Mouse (Mus musculus): ENCODE measurements around the gene Foxj2.

Foxj2 gene

DNA sequence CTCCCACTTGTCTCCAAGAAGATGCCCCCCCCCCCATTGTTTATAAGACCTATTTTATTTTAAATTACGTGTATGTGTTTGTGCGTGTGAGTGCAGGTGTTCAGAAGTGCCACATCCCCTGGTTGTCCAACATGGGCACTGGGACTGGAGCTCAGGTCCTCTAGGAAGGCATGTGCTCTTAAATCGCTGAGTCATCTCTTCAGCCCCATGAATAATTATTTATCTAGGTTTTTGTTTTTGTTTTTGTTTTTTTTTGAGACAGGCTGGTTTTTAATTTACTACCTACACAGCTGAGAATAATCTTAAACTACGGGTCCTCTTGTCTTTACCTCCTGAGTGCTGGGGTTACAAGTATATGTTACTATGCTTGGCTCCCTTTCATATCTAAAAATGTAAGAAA, 6.1 kb upstream of the Foxj2 start:
- DNase-seq: no peak

DNA sequence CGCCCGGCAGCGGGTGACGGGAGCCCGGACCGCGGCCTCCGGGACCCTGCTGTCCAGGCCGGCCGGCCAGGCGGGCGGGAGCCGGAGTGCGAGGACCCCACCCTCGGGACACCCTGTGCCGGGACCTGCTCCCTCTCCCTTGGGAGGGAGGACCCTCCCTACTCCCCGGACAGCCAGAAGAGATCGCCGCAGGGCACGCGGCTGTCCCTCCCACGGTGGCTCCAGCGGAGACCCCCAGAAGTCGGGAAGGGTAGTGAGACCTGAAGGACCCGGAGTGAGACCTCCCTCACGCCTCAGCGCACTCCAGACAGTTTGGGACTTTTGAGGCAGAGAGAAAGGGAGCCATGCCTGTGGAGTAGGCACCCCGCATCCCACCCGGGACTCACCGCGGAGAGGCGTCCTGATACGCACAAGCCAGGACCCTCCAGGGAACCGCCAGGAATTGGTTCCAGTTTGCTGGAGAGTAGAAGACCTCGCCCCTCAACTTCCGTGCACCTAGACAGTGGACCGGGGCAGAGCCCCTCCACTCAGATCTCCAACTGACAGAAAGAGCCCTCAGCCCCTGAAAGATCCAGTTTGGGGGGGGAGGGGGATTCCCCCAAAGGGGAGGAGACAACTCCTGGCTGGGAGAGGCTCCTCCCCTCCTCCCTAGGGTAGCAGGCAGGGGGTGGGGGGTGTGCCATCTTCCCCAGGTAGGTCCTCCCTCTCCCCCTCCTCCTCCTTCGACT, 521 bp downstream of the Foxj2 start:
- peak; percentile 70 for DNase-seq

DNA sequence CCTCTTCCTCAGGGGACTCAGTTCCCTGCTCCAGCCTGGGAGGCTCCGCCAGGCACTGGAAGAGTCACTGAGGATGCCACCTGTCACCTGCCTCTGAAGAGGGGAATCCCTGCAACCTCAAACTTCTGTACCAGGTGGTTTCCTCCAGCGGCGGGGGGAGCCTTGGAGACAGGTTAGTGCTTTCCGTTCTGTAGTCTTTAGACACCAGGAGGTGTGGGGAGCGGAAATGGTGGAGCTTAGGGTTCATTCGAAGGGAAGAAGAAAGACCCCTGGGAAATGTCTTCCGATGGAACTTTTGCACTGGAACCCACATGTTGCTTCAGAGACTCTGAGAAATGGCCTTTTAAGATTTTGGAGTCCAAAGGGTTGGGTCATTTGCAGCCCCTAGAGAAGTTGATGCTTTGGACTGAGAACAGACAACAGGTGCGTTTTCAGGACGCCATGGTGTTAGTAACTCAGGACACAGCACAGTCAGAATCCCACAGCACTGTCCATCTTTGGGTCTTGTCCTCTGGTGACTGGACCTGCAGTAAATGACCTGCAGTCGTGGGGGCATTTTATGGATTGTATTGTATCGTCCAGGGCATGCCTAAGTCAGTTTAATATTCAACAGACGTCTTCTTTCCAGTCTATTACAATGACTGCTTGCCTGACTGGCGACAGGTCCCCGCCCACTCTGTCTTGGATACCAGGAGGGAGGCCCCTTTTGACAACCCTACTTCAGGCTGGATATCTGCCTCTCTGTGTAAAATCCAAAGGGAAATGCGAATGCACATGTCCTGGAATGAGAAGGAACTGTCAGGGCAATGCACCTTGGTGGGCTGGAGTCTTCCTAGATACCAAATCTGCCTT, 1.3 kb downstream of the Foxj2 start:
- no peak for DNase-seq

DNA sequence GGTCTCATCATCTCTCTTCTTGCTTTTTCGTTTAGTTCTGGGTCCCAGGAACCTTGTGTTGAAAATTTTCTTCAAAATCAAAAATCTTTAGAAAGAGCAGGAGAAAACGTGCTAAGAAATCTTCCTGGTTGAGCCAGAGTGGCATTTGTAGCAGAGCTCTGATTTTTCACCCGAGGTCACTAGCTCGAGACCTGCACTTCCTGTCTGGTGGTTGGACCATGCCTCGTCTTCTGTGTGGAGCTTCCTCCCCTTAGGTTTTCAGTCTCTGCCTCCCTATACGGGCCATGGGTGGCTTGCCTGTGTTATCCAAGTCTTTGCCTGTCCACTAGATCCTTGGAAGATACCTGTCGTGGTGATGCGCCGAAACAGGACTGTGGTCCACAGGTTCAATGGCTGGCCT, 2.1 kb downstream of the Foxj2 start:
- DNase-seq: no peak

DNA sequence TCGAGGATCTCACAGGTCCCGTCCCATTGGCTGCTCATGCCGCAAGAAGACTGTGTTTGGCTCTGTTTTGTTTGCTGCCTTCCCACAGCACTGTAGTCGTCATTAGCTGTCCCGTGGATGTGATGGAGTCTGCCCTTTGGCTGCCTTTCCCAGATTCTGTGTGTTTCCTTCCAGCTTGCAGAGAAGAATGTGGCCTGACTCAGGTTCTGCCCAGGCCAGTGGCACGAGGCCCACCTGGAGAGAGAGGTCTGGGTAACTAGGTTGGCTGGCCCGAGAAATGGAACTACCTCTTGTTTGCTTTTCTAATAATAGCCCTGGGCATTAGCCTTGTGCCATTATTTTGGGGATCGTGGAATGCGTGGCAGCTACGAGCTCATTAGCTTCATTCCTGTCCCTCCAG, 4.4 kb downstream of the Foxj2 start:
- DNase-seq: peak; percentile 67

DNA sequence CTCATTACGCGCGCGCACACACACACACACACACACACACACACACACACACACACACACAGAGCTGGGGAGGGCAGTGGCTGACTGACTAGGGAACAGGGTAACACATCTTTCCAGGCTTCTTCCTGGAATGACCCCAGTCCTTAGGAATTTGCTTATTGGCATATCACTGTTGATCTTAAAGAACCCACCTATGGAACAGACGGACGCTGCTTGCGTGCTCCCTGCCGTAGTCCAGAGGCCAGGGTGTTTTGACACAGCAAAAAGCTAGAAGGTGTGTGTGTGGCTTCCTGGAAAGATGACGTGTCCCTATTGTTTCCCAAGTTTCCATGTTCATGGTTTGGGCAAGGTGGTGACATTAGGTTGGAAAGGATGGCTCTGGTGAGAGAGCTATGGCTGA, 5.5 kb downstream of the Foxj2 start:
- DNase-seq: no peak

DNA sequence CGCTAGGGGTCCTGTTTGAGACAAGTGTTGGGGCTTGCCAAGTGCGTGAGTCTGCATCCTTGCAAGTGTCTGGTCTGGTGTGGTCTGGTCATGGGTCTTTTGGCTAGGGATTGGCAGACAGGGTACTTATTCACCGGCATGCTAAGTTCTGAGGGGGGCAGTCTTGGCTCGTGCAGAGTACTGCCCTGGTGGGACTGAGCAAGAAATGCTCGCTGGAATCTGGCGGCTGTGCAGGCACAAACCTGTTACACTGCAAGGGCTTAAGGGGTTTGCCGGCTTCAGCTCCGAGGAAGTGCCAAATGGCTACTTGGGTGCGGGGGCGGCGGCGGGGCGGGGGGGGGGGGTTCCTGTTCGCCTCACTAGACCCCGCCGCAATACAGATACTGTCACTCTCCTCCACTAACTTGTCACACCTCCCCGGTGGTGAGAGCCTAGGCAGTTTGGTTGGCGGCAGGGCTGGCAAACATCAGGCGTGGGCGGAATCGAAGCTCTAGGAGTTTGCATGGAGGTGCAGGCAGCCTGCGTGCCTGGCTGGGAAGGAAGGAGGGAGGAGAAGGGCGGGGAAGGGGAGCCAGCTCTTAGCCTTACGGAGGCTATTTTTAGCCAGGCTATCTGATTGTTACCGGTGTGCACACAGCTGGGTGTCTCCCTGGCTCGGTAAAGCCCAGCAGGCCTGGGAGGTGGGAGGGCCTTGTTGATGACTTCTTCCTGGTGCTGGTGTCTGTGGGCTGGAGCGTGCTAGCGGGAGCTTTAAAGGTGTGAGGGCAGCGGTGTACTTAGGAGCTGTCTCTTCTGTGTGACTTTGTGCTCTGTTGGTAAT, 6.4 kb downstream of the Foxj2 start:
- peak; percentile 81 for DNase-seq

DNA sequence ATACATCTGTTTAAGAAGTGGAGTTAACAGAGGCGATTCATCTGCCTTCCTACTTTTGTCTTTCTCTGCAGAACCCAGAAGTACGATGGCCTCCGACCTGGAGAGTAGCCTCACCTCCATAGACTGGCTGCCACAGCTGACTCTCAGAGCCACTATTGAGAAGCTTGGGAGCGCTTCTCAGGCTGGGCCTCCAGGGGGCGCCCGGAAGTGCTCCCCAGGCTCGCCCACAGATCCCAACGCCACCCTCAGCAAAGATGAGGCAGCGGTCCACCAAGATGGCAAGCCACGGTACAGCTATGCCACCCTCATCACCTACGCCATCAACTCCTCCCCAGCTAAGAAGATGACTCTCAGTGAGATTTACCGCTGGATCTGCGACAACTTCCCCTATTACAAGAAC, 8.4 kb downstream of the Foxj2 start:
- DNase-seq: no peak

DNA sequence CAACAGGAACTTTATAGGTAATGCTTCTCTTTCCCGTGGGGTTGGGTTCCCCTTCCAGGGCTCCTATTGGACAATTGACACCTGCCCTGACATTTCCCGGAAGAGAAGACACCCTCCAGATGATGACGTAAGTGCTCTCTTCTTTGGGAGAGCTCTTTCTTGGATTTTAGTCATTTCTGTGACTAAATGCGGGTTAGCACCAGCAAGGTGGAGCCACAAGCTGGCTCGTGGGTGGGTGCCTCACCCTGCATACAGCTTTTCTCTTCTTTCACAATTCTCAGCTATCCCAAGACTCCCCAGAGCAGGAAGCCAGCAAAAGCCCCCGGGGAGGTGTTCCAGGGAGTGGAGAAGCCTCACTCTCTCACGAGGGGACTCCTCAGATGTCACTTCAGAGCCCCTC, 13.2 kb downstream of the Foxj2 start:
- no peak for DNase-seq

DNA sequence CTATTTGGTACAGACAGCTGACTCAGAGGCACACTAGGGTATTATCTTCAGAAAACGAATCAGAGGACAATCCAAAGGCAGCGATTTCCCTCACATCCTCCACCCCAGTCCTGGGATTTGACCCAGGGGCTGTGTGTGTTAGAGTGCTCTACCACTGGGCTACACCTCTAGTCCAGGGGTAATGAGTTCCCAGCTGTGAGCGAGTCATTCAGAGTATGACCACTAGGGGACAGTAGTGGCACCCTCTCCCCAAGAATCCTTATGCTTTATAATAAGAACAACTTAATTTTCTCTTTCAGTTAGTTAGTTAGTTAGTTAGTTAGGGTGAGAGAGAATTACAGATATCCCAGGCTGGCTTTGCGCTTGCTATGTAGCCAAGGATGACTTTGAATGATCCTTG, 14.7 kb downstream of the Foxj2 start:
- DNase-seq: no peak

DNA sequence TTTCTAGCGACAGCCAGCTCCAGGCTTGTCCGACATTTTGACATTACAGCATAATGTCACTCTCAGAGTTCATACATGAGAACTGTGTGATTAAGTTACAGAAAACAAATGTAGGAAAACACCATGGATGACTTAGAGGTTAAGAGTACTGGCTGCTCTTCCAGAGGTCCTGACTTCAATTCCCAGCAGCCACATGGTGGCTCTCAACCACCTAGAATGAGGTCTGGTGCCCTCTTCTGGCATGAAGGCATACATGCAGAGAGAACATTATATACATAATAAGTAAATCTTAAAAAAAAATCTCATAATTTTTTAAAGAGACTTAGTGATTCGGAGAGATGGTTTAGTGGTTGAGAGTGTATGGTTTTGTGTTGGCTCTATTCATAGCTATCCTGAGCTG, 17.3 kb downstream of the Foxj2 start:
- DNase-seq: no peak

DNA sequence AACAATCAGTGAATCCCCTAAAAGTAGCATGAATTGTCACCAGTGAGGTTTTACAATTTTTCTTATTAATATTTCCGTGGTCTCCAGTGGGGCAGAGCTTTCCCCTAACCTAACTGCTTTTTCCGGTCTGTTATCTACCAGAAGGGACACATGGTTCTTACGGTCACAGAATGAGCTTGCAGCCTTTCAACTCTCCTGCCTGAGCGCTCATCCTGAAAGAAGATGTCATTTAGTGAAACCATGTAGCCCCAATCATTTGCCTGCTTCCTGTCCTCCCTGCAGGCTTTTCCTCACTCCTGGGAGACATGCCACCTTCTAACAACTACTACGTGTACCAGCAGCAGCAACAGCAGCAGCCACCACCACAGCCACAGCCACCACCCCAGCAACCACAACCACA, 17.8 kb downstream of the Foxj2 start:
- no peak for DNase-seq

DNA sequence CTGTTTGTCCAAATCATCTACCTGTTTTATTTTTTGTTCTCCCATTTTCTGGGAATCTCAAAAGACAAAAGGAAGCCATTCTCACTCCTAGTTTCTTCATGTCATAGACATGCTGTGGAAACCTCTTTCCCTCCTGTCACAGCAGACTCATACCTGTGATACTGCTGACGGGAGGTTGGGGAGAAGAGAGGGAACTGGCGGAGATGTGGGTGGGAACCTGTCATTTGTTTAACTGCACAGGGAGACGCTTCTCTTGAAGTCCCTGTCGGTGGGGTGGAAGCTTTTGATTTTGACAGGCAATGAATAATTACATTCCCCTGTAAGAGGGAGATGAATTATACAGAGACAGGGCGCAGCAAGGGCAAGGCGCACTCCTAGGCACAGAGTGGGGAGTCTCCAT, 24.0 kb downstream of the Foxj2 start:
- no peak for DNase-seq

DNA sequence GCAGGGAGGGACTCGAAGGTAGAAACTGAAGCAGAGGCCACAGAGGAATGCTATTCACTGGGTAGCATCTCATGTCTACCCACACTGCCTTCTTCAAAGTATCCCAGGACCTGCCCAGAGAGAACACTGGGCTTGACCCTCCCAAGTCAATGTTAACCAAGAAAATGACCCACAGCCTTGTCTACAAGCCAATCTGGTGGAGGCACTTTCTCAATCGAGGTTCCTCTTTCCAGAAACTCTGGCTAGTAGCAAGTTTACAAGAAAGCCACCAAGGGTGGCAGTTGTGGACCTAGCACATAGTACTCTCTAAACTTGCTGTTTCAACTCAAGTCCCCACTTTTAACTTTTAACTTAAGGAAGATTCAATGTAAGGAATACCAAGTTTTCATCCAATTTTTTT, 33.0 kb downstream of the Foxj2 start:
- no peak for DNase-seq

DNA sequence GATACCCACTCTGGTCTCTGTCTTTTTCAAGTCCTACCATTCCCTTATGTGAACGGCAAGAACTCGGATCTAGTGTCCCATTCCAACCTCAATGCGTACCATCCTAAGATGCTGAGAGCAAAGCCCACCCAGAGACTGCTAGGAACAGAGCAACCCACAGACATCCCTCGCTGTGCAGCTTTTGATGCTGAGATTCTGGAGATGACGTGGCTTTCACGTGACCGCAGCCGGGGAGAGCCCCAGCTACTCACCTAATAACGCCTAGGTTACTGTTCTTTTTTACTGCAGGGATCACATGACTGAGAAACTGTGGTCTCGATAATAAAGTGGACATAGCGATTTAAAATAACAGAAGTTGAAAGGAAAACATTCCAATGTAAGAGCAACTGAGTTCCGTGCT, 34.8 kb downstream of the Foxj2 start:
- DNase-seq: no peak

DNA sequence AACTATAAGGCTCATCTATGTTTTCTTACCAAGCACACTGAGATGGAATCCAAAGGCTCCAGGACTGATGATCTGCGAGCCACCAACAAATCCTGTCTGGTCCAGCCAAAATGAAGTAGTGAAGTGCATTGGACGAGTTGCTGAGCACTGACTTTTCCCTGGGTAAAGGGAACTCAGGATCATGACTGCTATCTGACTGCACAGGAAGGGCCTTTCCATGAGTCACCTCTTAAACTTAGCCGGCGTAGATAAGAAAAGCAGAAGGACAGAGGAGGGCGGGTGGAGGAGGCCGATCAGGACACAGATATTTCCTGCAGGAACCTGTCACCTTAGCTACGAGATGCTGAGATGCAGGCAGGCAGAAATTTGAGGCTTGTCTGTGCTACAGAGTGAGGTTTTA, 36.2 kb downstream of the Foxj2 start, which contains the start of gene C3ar1:
Gene C3ar1, minus strand, starts transcription at position 207 of the 400 bp plus-strand sequence.
- no peak for DNase-seq

DNA sequence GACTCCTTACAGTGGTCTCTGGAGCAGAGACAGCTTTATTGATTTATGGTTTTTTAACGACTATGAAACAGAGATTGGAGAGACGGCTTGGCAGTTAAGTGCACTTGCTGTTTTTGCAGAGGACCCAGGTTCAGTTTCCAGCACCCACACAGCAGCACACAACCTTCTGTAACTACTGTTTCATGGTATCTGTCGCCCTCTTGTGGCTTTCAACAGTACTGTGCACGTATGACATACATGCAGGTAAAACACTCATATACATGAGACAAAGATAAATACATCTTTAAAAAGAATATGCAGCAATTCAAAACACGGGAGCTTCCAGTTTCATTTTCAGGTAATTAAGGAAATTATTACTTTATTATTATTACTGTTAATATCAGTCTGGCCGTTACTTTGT, 42.7 kb downstream of the Foxj2 start:
- DNase-seq: no peak

DNA sequence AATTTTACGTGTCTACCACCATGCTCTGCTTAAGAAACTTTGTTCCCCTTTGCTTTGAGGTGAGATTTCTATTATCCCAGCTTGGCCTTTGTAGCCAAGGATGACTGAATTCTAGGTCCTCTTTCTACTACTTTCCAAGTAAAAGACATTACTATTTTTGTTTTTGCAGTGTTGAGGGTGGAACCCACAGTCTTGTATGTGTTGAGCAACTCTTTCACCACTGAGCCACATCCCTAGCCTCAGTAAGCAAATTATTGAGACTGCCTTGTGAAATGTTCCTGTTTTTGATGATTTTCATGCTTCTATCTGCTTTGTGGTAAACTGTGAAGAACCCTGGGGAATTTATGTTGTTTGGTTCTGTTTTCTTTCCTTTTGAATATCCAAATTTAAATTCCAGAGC, 43.2 kb downstream of the Foxj2 start:
- DNase-seq: no peak

DNA sequence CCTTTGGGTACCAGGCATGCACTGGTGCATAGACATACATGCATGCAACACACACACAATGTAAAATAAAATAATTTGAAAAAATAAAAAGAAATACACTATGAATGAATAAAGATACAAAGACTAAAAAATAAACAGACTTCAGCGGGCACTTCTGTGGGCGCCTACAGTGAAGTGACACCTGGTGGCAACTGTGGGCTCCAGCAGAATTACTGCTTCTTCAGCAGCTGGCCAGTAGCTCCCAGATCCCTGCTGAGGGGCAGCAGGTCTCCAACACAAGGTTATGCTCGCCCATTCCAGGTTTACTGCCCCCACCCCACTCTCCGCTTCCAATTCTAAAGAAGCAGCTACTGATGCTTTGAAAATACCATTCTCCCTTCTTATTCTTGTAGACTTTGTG, 48.2 kb downstream of the Foxj2 start:
- no peak for DNase-seq

DNA sequence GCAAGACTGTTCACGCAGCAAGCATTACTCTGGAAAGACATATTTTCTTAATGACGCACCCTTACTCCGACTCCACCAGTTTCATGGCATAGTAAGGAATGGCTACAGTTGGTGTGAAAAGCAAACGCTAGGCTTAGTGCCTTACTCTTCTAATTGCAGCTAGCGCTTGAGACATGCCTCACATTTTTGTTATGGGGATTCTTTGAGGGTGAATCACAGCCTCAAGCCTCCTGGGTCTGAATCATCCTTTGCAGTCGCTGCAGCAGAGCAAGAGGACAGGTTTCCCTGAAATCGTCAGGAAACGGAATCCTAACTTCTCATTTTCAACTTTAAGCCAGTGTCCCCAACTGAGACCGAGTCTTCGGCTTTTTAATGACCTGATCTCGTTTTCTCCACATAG, 50.1 kb downstream of the Foxj2 start:
- no peak for DNase-seq

DNA sequence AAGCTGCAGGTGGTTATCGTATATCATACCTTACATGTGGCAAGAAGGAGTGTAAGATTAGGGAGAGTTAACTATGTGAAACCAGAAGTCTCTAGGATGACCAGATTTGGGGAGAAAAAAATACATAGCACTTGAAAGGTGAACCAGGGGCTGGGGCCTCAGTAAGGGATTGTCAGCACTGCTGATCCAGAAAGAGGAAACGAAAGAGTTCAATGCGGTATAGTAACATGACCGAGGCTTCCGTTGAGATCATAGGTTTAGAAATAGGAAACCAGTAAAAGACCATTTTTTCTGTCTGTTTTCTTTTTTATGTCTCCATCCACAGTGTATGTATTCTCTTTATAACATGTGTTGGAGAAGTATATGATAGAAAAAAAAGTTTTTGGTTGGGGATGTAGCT, 53.1 kb downstream of the Foxj2 start:
- DNase-seq: no peak

DNA sequence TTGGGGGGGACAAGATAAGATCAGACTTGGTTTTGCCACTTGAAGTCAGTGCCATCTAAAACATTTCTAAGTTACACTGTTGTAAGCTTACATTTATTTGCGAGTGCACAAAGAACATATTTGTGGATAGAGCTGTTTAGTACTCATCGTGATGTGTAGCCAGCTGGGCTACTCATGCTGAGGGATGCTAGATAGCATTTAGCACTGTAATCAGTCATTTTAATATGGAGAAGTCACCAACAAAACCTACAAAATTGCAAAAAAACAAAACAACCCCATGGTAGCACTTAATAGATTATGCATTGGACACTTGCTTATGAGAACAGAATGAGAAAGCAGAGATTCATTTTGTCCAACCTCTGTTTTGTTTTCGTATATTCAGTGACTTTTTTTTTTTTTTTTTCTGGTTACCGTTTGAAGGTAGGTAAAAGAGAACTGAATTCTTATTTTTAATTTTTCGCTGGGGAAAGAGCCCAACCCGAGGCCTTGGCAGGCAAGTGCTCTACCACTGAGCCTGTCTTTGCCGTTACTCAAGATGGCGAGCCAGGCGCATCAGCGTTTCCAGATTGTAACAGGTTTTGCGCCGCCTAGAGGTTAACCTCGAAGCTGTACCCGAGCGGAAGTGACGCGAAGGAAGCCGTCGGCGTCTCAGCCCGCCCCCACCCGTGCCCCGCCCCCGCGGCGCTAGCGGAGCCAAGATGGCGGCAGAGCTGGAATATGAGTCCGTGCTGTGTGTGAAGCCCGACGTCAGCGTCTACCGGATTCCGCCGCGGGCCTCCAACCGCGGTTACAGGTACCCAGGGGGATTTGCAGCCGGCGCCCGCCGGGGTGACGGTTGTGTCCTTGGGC, 54.4 kb downstream of the Foxj2 start, which contains the start of gene Necap1:
Gene Necap1, plus strand, starts transcription at position 604 of the 849 bp plus-strand sequence.
- peak; percentile 96 for DNase-seq
